Mouse (Mus musculus): ENCODE data around the gene Pdxk. TPM values are rescaled to one million over a fixed set of nuclear protein-coding genes. Genes with fewer than 3 reads are reported as not detected.
"Not testable (repeated sequence)": the region's sequence is repeated elsewhere in the genome, so short reads cannot be mapped to it uniquely, and the experiment has no call there.

Pdxk gene
- polyA plus RNA-seq (2012; rRNA removed) = 76.7 and 77.7 TPM in 2 replicates

GRCm38 (mm10) chr10:78464792-78465207 lies at the start of gene Pdxk:
Gene Pdxk, minus strand, starts transcription at chr10:78464975.
- TF ChIP-seq POLR2A (IDR thresholded peaks at IDR 0.05; ENCODE audit: extremely low read depth, insufficient read depth, low read length) = peak; percentile 89
- no peak for TF ChIP-seq CTCF (IDR thresholded peaks at IDR 0.05; ENCODE audit: extremely low read depth, insufficient read depth, low read length)
- Histone ChIP-seq H3K27ac (ENCODE audit: insufficient read depth, low read length) (peak within 1 kb of the TSS; percentile 84), H3K4me3 (ENCODE audit: insufficient read depth, low read length) (peak within 1 kb of the TSS; percentile 87), H3K4me1 (ENCODE audit: control insufficient read depth, insufficient read depth, low read length) (peaks cover 5% of the 10 kb centered on the region; the same call in 1 of the 2 replicates)

GRCm38 (mm10) chr10:78502986-78503733 lies 38.4 kb upstream of the Pdxk start:
- H3K27ac ChIP-seq (ENCODE audit: insufficient read depth, low read length) = no peak overlapping the region
- no peaks in the 10 kb centered on the region for H3K4me1 ChIP-seq (ENCODE audit: control insufficient read depth, insufficient read depth, low read length)

GRCm38 (mm10) chr10:78487431-78488086 lies 22.8 kb upstream of the Pdxk start:
- TF ChIP-seq CTCF (IDR thresholded peaks at IDR 0.05; ENCODE audit: extremely low read depth, insufficient read depth, low read length) (peak; percentile 82), POLR2A (IDR thresholded peaks at IDR 0.05; ENCODE audit: extremely low read depth, insufficient read depth, low read length) (no peak)
- Histone ChIP-seq H3K4me1 (ENCODE audit: control insufficient read depth, insufficient read depth, low read length) (no peaks in the 10 kb centered on the region), H3K4me3 (ENCODE audit: insufficient read depth, low read length) (peak overlapping the region; percentile 0; the same call in 1 of the 2 replicates), H3K27ac (ENCODE audit: insufficient read depth, low read length) (no peak overlapping the region)

More at GRCm38 (mm10) chr10:78502986-78503733, 38.4 kb upstream of the Pdxk start:
- no peak overlapping the region for H3K4me3 ChIP-seq (ENCODE audit: insufficient read depth, low read length)
- TF ChIP-seq POLR2A (IDR thresholded peaks at IDR 0.05; ENCODE audit: extremely low read depth, insufficient read depth, low read length) = no peak
- TF ChIP-seq CTCF (IDR thresholded peaks at IDR 0.05; ENCODE audit: extremely low read depth, insufficient read depth, low read length) = no peak

DNA sequence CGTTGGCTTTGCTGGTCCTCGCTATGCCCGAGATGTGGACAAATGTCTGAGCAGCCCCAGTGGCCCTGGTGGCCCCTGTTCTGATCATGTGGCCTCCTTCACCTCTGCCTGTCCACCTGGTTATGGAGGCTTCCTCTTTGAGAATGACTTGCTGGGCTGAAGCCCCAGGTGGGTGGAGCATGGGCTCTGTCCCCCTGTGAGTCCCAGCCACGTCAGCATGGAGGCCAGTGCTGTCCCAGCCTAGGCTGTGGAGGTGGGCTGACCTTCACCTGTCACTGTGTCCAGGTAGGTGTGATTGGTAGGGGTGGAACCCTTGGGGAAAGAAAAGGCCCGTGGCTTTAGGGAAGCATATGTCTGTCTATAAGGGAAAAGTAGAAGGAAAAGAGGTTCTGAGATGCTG lies 22.1 kb upstream of the Pdxk start:
- Histone ChIP-seq H3K27ac (ENCODE audit: insufficient read depth, low read length) (no peak overlapping the region), H3K4me1 (ENCODE audit: control insufficient read depth, insufficient read depth, low read length) (no peaks in the 10 kb centered on the region), H3K4me3 (ENCODE audit: insufficient read depth, low read length) (no peak overlapping the region)
- TF ChIP-seq POLR2A (IDR thresholded peaks at IDR 0.05; ENCODE audit: extremely low read depth, insufficient read depth, low read length) (no peak), CTCF (IDR thresholded peaks at IDR 0.05; ENCODE audit: extremely low read depth, insufficient read depth, low read length) (no peak)

GRCm38 (mm10) chr10:78485369-78485768 lies 20.6 kb upstream of the Pdxk start:
- not testable (repeated sequence) for H3K4me1 ChIP-seq (ENCODE audit: control insufficient read depth, insufficient read depth, low read length); H3K4me3 ChIP-seq (ENCODE audit: insufficient read depth, low read length); H3K27ac ChIP-seq (ENCODE audit: insufficient read depth, low read length)

DNA sequence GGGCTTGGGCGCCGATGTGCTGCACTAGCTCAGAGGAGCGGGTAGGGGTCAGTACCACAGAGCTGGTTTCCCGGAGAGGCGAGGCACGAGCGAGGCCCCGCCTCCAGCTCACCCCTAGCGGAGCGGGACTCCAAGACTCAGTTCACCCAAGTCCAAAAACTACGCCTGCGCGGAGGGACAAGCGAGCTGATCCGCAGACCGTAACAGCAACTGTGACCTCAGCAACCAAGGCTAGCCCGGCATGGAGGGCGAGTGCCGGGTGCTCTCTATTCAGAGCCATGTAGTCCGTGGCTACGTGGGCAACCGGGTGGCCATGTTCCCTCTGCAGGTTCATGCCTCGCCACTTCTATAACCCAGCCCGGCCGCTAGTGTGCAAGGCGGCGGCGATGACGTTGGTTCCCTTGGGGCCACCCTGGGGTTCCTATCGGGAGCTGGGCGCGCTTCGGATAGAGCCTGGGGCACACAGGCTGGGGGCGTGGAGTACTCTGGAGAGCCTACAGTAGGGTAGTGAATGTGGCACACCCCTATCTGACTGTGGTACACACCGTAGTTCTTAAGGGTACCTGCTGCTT lies 17.2 kb upstream of the Pdxk start:
- Histone ChIP-seq H3K27ac (ENCODE audit: insufficient read depth, low read length) (no peak overlapping the region), H3K4me3 (ENCODE audit: insufficient read depth, low read length) (peak overlapping the region; percentile 40), H3K4me1 (ENCODE audit: control insufficient read depth, insufficient read depth, low read length) (no peaks in the 10 kb centered on the region)
- TF ChIP-seq CTCF (IDR thresholded peaks at IDR 0.05; ENCODE audit: extremely low read depth, insufficient read depth, low read length) (no peak), POLR2A (IDR thresholded peaks at IDR 0.05; ENCODE audit: extremely low read depth, insufficient read depth, low read length) (0 out of 2 replicates have a peak, but pooled peaks have one; percentile 22)

DNA sequence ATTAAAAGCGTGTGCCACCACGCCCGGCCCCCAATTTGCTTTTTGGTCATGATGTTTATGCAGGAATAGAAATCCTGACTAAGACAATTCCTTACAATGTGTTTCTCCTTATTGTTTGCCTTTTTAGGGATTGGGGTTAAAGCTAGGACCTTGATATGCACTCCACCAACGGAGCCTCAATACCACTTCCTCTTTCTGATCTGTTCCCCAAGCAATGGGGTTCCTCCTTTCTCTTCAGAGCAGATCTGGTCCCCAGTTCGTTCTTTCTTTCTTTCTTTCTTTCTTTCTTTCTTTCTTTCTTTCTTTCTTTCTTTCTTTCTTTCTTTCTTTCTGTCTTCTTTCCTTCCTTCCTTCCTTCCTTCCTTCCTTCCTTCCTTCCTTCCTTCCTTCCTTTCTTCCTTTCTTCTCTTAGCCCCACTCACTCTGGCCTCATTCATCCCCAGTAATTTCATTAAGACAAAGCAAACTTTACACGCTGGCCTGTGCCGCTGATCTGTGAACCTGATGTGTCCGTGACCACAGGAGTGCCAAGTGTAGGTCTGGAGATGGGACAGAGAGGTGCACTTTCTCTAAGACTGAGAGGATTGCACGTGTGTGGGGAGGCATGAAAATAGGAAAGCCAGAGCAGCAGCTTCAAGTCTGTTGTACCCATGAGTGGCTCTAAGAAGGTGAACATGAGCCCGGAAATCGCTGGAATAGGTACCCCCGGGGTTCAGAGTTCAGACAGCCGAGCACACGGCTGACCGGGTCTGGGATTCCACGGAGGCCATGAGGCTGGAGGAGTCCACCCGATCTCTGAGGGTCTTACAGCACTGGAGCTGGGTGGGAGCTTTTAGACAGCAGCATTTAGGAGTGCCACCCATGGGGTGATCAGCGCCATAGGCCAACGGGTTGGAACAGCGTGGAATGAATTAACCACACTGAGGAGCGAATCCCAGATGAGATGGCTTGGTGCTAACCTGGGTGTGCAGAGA lies 16.5 kb upstream of the Pdxk start:
- no peaks in the 10 kb centered on the region for H3K4me1 ChIP-seq (ENCODE audit: control insufficient read depth, insufficient read depth, low read length)
- no peak overlapping the region for H3K27ac ChIP-seq (ENCODE audit: insufficient read depth, low read length)
- H3K4me3 ChIP-seq (ENCODE audit: insufficient read depth, low read length) = peak overlapping the region; percentile 40
- TF ChIP-seq POLR2A (IDR thresholded peaks at IDR 0.05; ENCODE audit: extremely low read depth, insufficient read depth, low read length) (no peak), CTCF (IDR thresholded peaks at IDR 0.05; ENCODE audit: extremely low read depth, insufficient read depth, low read length) (no peak)

DNA sequence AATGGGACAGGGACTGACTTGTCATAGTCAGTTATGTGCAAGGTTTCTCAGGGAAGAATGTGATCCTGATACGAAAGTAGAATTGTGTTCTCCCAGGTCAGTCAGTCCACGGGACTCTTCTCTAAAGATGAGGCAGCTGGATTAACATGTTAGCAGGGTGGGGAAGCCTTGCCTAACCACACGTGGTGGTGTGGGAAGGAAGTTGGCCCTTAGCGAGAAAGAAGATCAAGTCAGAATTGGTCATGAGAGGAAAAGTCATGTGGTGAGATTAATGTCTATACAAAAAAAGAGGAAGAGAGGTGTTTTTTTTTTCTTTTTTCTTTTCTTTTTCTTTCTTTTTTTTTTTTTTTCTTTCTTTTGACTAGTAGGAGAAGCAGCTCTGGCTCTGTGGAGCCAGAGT lies 12.0 kb upstream of the Pdxk start:
- no peak overlapping the region for H3K4me3 ChIP-seq (ENCODE audit: insufficient read depth, low read length)
- H3K27ac ChIP-seq (ENCODE audit: insufficient read depth, low read length) = no peak overlapping the region
- TF ChIP-seq POLR2A (IDR thresholded peaks at IDR 0.05; ENCODE audit: extremely low read depth, insufficient read depth, low read length) (no peak), CTCF (IDR thresholded peaks at IDR 0.05; ENCODE audit: extremely low read depth, insufficient read depth, low read length) (no peak)
- H3K4me1 ChIP-seq (ENCODE audit: control insufficient read depth, insufficient read depth, low read length) = peaks cover 2% of the 10 kb centered on the region

GRCm38 (mm10) chr10:78474759-78475158 lies 10.0 kb upstream of the Pdxk start:
- TF ChIP-seq CTCF (IDR thresholded peaks at IDR 0.05; ENCODE audit: extremely low read depth, insufficient read depth, low read length) (no peak), POLR2A (IDR thresholded peaks at IDR 0.05; ENCODE audit: extremely low read depth, insufficient read depth, low read length) (no peak)
- no peak overlapping the region for H3K4me3 ChIP-seq (ENCODE audit: insufficient read depth, low read length)
- H3K4me1 ChIP-seq (ENCODE audit: control insufficient read depth, insufficient read depth, low read length) = peaks cover 5% of the 10 kb centered on the region
- H3K27ac ChIP-seq (ENCODE audit: insufficient read depth, low read length) = no peak overlapping the region
